Mouse (Mus musculus): ENCODE measurements around the gene Steap3.
A peak's percentile ranks its signal among the peaks of the same experiment; 100 is the strongest.

Steap3 gene

GRCm38 (mm10) chr1:120142551-120142950 is 130.0 kb downstream of the Steap3 start:
- DNase-seq: peak; percentile 80 to 82

Data from cerebellum, adult 18-20 months (tissue).